Mouse (Mus musculus): ENCODE results near the gene Tmem189. TPM values are rescaled to one million over a fixed set of nuclear protein-coding genes. Genes with fewer than 3 reads are reported as not detected.

Tmem189 gene
- polyA plus RNA-seq, 1 experiment from 2014 or later = 41.9 TPM

- 29% methylated on average over 11 of the region's 11 CpGs for WGBS
- no peaks in the 10 kb centered on the region for H3K9me3 ChIP-seq
- peaks cover 3% of the 10 kb centered on the region; the same call in 1 of the 2 replicates for H3K27me3 ChIP-seq
- H3K36me3 ChIP-seq = peaks cover 27% of the 10 kb centered on the region
- ATAC-seq (ENCODE audit: low read depth) = peak; percentile 80
- H3K4me2 ChIP-seq = no peak overlapping the region
- no peak overlapping the region for H3K4me3 ChIP-seq
- H3K9ac ChIP-seq = no peak overlapping the region
- no peak overlapping the region for H3K27ac ChIP-seq (replicated peaks)
- H3K4me1 ChIP-seq (replicated peaks) = no peaks in the 10 kb centered on the region; the same call in 1 of the 2 replicates
Observed at GRCm38 (mm10) chr2:167605178-167605794, 84.3 kb downstream of the Tmem189 start.

- WGBS = 47% methylated on average over 5 of the region's 5 CpGs
- no peak overlapping the region for H3K27ac ChIP-seq (replicated peaks)
- H3K36me3 ChIP-seq = peaks cover 14% of the 10 kb centered on the region
- no peak overlapping the region for H3K9ac ChIP-seq
- no peak overlapping the region for H3K4me3 ChIP-seq
- no peak for ATAC-seq (ENCODE audit: low read depth)
- no peak overlapping the region for H3K4me2 ChIP-seq
- H3K27me3 ChIP-seq = peaks cover 6% of the 10 kb centered on the region
- no peaks in the 10 kb centered on the region; the same call in 1 of the 2 replicates for H3K4me1 ChIP-seq (replicated peaks)
- no peaks in the 10 kb centered on the region for H3K9me3 ChIP-seq
Observed at GRCm38 (mm10) chr2:167602978-167603377, 86.6 kb downstream of the Tmem189 start.

- no peak for ATAC-seq (ENCODE audit: low read depth)
- H3K4me1 ChIP-seq (replicated peaks) = peaks cover 5% of the 10 kb centered on the region
- H3K9me3 ChIP-seq = no peaks in the 10 kb centered on the region
- no peak overlapping the region for H3K4me2 ChIP-seq
- 85% methylated on average over 2 of the region's 2 CpGs for WGBS
- H3K9ac ChIP-seq = no peak overlapping the region
- peaks cover 11% of the 10 kb centered on the region for H3K36me3 ChIP-seq
- peaks cover 7% of the 10 kb centered on the region for H3K27me3 ChIP-seq
- H3K4me3 ChIP-seq = no peak overlapping the region
- H3K27ac ChIP-seq (replicated peaks) = no peak overlapping the region
Observed at GRCm38 (mm10) chr2:167602364-167602763, 87.3 kb downstream of the Tmem189 start.

- H3K4me1 ChIP-seq (replicated peaks) = peaks cover 21% of the 10 kb centered on the region
- no peak overlapping the region for H3K4me3 ChIP-seq
- H3K9me3 ChIP-seq = no peaks in the 10 kb centered on the region
- H3K27me3 ChIP-seq = peaks cover 7% of the 10 kb centered on the region
- 76% methylated on average over 8 of the region's 8 CpGs for WGBS
- no peaks in the 10 kb centered on the region for H3K36me3 ChIP-seq
- no peak for ATAC-seq (ENCODE audit: low read depth)
- no peak overlapping the region for H3K4me2 ChIP-seq
- H3K27ac ChIP-seq (replicated peaks) = no peak overlapping the region
- no peak overlapping the region for H3K9ac ChIP-seq
Observed at GRCm38 (mm10) chr2:167600481-167600995, 89.1 kb downstream of the Tmem189 start.

GRCm38 (mm10) chr2:167599917-167600316, 89.7 kb downstream of the Tmem189 start:
- Histone ChIP-seq H3K9ac (no peak overlapping the region), H3K4me2 (no peak overlapping the region), H3K27ac (replicated peaks) (no peak overlapping the region), H3K36me3 (no peaks in the 10 kb centered on the region), H3K9me3 (no peaks in the 10 kb centered on the region), H3K4me1 (replicated peaks) (peaks cover 22% of the 10 kb centered on the region), H3K4me3 (no peak overlapping the region), H3K27me3 (peaks cover 7% of the 10 kb centered on the region)
- no peak for ATAC-seq (ENCODE audit: low read depth)
- WGBS = 77% methylated on average over 6 of the region's 6 CpGs

GRCm38 (mm10) chr2:167599195-167599594, 90.4 kb downstream of the Tmem189 start:
- H3K27me3 ChIP-seq = peaks cover 7% of the 10 kb centered on the region
- no peak for ATAC-seq (ENCODE audit: low read depth)

GRCm38 (mm10) chr2:167597492-167598186, 92.0 kb downstream of the Tmem189 start:
- H3K9ac ChIP-seq = peak overlapping the region; percentile 60
- 28% methylated on average over 40 of the region's 40 CpGs for WGBS
- peak overlapping the region; percentile 46 for H3K4me2 ChIP-seq

More at GRCm38 (mm10) chr2:167599195-167599594, 90.4 kb downstream of the Tmem189 start:
- Histone ChIP-seq H3K27ac (replicated peaks) (no peak overlapping the region), H3K9ac (no peak overlapping the region), H3K4me1 (replicated peaks) (peaks cover 30% of the 10 kb centered on the region), H3K36me3 (no peaks in the 10 kb centered on the region), H3K4me3 (no peak overlapping the region), H3K9me3 (no peaks in the 10 kb centered on the region), H3K4me2 (no peak overlapping the region)
- WGBS = 72% methylated on average over 5 of the region's 5 CpGs

GRCm38 (mm10) chr2:167596726-167597491, 92.7 kb downstream of the Tmem189 start:
- H3K27ac ChIP-seq (replicated peaks) = peak overlapping the region; percentile 73
- H3K9ac ChIP-seq = peak overlapping the region; percentile 60
- no peak for ATAC-seq (ENCODE audit: low read depth)

More at GRCm38 (mm10) chr2:167597492-167598186, 92.0 kb downstream of the Tmem189 start:
- peaks cover 39% of the 10 kb centered on the region for H3K4me1 ChIP-seq (replicated peaks)
- ATAC-seq (ENCODE audit: low read depth) = peak; percentile 54
- H3K27ac ChIP-seq (replicated peaks) = peak overlapping the region; percentile 73
- 0 out of 2 replicates have a peak overlapping the region, but pooled peaks have one; percentile 4 for H3K4me3 ChIP-seq
- H3K9me3 ChIP-seq = no peaks in the 10 kb centered on the region
- H3K27me3 ChIP-seq = peaks cover 7% of the 10 kb centered on the region
- no peaks in the 10 kb centered on the region for H3K36me3 ChIP-seq

GRCm38 (mm10) chr2:167596262-167596661, 93.4 kb downstream of the Tmem189 start:
- Histone ChIP-seq H3K27ac (replicated peaks) (peak overlapping the region; percentile 59), H3K4me2 (no peak overlapping the region), H3K4me1 (replicated peaks) (peaks cover 39% of the 10 kb centered on the region), H3K4me3 (no peak overlapping the region), H3K27me3 (peaks cover 7% of the 10 kb centered on the region), H3K9me3 (no peaks in the 10 kb centered on the region), H3K9ac (no peak overlapping the region), H3K36me3 (no peaks in the 10 kb centered on the region)
- ATAC-seq (ENCODE audit: low read depth) = no peak
- WGBS = 67% methylated on average over 3 of the region's 4 CpGs

More at GRCm38 (mm10) chr2:167596726-167597491, 92.7 kb downstream of the Tmem189 start:
- Histone ChIP-seq H3K9me3 (no peaks in the 10 kb centered on the region), H3K4me1 (replicated peaks) (peaks cover 39% of the 10 kb centered on the region), H3K4me2 (peak overlapping the region; percentile 46), H3K36me3 (no peaks in the 10 kb centered on the region), H3K27me3 (peaks cover 7% of the 10 kb centered on the region), H3K4me3 (0 out of 2 replicates have a peak overlapping the region, but pooled peaks have one; percentile 4)
- 37% methylated on average over 27 of the region's 27 CpGs for WGBS

- whole genome bisulfite sequencing = 44% methylated on average over 14 of the region's 14 CpGs
- Histone ChIP-seq H3K9me3 (no peaks in the 10 kb centered on the region), H3K27ac (replicated peaks) (peak overlapping the region; percentile 59), H3K4me3 (no peak overlapping the region), H3K4me2 (no peak overlapping the region), H3K36me3 (no peaks in the 10 kb centered on the region), H3K27me3 (peaks cover 5% of the 10 kb centered on the region), H3K4me1 (replicated peaks) (peaks cover 39% of the 10 kb centered on the region), H3K9ac (no peak overlapping the region)
- no peak for ATAC-seq (ENCODE audit: low read depth)
Observed at GRCm38 (mm10) chr2:167595761-167596171, 93.9 kb downstream of the Tmem189 start.

- H3K4me2 ChIP-seq = no peak overlapping the region
- peak overlapping the region; percentile 52 for H3K27ac ChIP-seq (replicated peaks)
- ATAC-seq (ENCODE audit: low read depth) = no peak
- 24% methylated on average over 10 of the region's 10 CpGs for WGBS
- H3K9ac ChIP-seq = no peak overlapping the region
- H3K4me1 ChIP-seq (replicated peaks) = peaks cover 39% of the 10 kb centered on the region
- no peak overlapping the region for H3K4me3 ChIP-seq
- H3K36me3 ChIP-seq = no peaks in the 10 kb centered on the region
- H3K9me3 ChIP-seq = no peaks in the 10 kb centered on the region
- peaks cover 5% of the 10 kb centered on the region for H3K27me3 ChIP-seq
Observed at GRCm38 (mm10) chr2:167594444-167594934, 95.1 kb downstream of the Tmem189 start.

Measured in neural tube, embryonic 13.5 days (tissue).